Mouse (Mus musculus): ENCODE measurements around the gene Tle6. TPM values are rescaled to one million over a fixed set of nuclear protein-coding genes. Genes with fewer than 3 reads are reported as not detected.
A peak's percentile ranks its signal among the peaks of the same experiment; 100 is the strongest.
"Not testable (repeated sequence)": the region's sequence is repeated elsewhere in the genome, so short reads cannot be mapped to it uniquely, and the experiment has no call there.

The Tle6 gene
- polyA plus RNA-seq, 1 experiment from 2014 or later, result 23.9 TPM

DNA sequence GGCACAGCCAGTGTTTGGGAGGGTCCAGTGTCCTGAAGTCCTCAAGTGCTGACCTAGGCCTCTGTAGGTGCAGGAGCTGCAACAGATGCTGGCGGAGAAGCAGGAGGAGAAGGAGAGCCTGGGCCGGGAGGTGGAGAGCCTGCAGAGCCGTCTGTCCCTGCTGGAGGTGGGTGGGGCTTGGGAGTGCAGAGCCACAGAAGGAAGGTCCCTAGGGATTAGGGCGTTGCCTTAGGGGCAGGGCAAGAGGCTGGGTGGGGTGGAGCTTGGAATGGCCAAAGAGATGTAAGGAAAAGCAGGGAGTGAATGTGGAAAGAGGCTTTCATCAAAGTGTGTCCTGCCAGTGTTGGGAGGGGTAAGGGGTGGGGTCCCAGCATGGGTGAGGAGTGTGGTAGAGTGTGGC lies 40.0 kb upstream of the Tle6 start:
- H3K9ac ChIP-seq; H3K27me3 ChIP-seq; ATAC-seq (replicated peaks; ENCODE audit: insufficient number of reproducible peaks, insufficient read depth, low FRiP score, low read depth); H3K36me3 ChIP-seq; H3K4me2 ChIP-seq; H3K27ac ChIP-seq; H3K9me3 ChIP-seq (replicated peaks); H3K4me3 ChIP-seq: not testable (repeated sequence)
- peaks cover 32% of the 10 kb centered on the region for H3K4me1 ChIP-seq (replicated peaks)
- 27% methylated on average over 4 of the region's 4 CpGs for WGBS

DNA sequence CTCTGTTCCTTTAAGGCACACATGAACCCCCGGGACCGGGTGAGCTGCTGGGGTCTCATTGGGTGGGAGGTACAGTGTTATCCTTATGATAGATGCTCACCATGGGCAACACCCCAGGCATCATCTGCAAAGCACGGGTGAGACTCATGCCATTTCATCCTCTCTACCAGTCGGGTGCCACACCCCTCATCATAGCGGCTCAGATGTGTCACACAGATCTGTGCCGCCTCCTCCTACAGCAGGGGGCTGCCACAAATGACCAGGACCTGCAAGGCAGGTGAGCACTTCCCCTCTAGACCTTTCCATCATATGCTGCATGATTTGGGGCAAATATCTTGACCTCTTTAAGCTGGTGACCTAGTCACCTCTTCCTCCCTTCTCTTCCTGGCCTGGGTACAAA lies 37.2 kb upstream of the Tle6 start:
- H3K36me3 ChIP-seq, result no peaks in the 10 kb centered on the region
- 73% methylated on average over 6 of the region's 6 CpGs for WGBS

GRCm38 (mm10) chr10:81636338-81636737 lies 35.5 kb upstream of the Tle6 start:
- H3K36me3 ChIP-seq, result no peaks in the 10 kb centered on the region
- no peak overlapping the region for H3K27ac ChIP-seq
- ATAC-seq (replicated peaks; ENCODE audit: insufficient number of reproducible peaks, insufficient read depth, low FRiP score, low read depth), result no peak
- H3K27me3 ChIP-seq, result no peaks in the 10 kb centered on the region
- H3K4me2 ChIP-seq, result no peak overlapping the region
- WGBS, result 15% methylated on average over 8 of the region's 8 CpGs
- H3K4me1 ChIP-seq (replicated peaks), result peaks cover 22% of the 10 kb centered on the region
- no peak overlapping the region for H3K4me3 ChIP-seq
- H3K9ac ChIP-seq, result no peak overlapping the region
- H3K9me3 ChIP-seq (replicated peaks), result no peaks in the 10 kb centered on the region

More for the DNA sequence above, 37.2 kb upstream of the Tle6 start:
- Histone ChIP-seq H3K4me1 (replicated peaks) (peaks cover 38% of the 10 kb centered on the region), H3K9ac (no peak overlapping the region), H3K4me3 (no peak overlapping the region), H3K27ac (no peak overlapping the region), H3K9me3 (replicated peaks) (no peaks in the 10 kb centered on the region), H3K27me3 (no peaks in the 10 kb centered on the region), H3K4me2 (no peak overlapping the region)
- ATAC-seq (replicated peaks; ENCODE audit: insufficient number of reproducible peaks, insufficient read depth, low FRiP score, low read depth), result no peak

GRCm38 (mm10) chr10:81633253-81634099 lies 32.6 kb upstream of the Tle6 start:
- peaks cover 14% of the 10 kb centered on the region for H3K4me1 ChIP-seq (replicated peaks)
- WGBS, result 3% methylated on average over 37 of the region's 37 CpGs
- no peaks in the 10 kb centered on the region for H3K9me3 ChIP-seq (replicated peaks)
- H3K9ac ChIP-seq, result peak overlapping the region; percentile 61
- ATAC-seq (replicated peaks; ENCODE audit: insufficient number of reproducible peaks, insufficient read depth, low FRiP score, low read depth), result peak; percentile 88
- H3K27ac ChIP-seq, result peak overlapping the region; percentile 69
- H3K36me3 ChIP-seq, result no peaks in the 10 kb centered on the region
- H3K4me3 ChIP-seq, result peak overlapping the region; percentile 59
- H3K4me2 ChIP-seq, result peak overlapping the region; percentile 85
- no peaks in the 10 kb centered on the region for H3K27me3 ChIP-seq

DNA sequence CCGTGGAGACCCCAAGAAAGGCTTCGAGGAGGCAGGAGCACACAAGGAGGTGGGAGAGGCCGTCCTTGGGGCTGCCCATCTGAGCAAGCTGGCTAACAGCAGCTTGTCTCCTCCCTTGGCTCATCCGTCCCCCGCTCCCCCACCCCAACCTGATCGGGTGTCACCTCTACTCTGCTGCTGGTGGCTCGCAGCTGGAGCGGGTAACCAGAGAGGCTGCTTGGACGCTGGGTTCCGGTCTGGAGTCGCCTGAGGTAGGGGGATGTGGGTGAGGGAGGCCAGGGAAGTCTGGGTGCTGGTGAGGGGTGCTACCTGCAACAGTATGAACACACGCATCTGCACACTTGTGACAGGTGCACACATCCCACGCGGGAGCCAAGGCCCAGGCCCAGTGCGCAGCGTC lies 27.5 kb upstream of the Tle6 start, which contains the start of gene Ankrd24:
Gene Ankrd24 (plus strand): TSS at position 151 of the 400 bp plus-strand sequence.
- peak within 1 kb of the TSS; percentile 89 for H3K4me2 ChIP-seq
- no peak for ATAC-seq (replicated peaks; ENCODE audit: insufficient number of reproducible peaks, insufficient read depth, low FRiP score, low read depth)
- H3K27ac ChIP-seq, result peak within 1 kb of the TSS; percentile 83
- H3K9ac ChIP-seq, result peak within 1 kb of the TSS; percentile 81
- H3K27me3 ChIP-seq, result no peaks in the 10 kb centered on the region
- H3K4me1 ChIP-seq (replicated peaks), result peaks cover 18% of the 10 kb centered on the region
- H3K4me3 ChIP-seq, result peak within 1 kb of the TSS; percentile 87
- no peaks in the 10 kb centered on the region for H3K9me3 ChIP-seq (replicated peaks)
- peaks cover 18% of the 10 kb centered on the region for H3K36me3 ChIP-seq
- 71% methylated on average over 16 of the region's 16 CpGs for WGBS

GRCm38 (mm10) chr10:81627836-81628220 lies 27.0 kb upstream of the Tle6 start:
- Histone ChIP-seq H3K4me3 (peak overlapping the region; percentile 87), H3K27me3 (no peaks in the 10 kb centered on the region), H3K4me1 (replicated peaks) (peaks cover 15% of the 10 kb centered on the region), H3K36me3 (peaks cover 18% of the 10 kb centered on the region), H3K4me2 (peak overlapping the region; percentile 89), H3K9me3 (replicated peaks) (no peaks in the 10 kb centered on the region), H3K27ac (peak overlapping the region; percentile 83), H3K9ac (peak overlapping the region; percentile 81)
- ATAC-seq (replicated peaks; ENCODE audit: insufficient number of reproducible peaks, insufficient read depth, low FRiP score, low read depth), result no peak
- 51% methylated on average over 7 of the region's 7 CpGs for WGBS

- H3K27me3 ChIP-seq, result no peaks in the 10 kb centered on the region
- H3K4me2 ChIP-seq, result peak within 1 kb of the TSS; percentile 89
- peak; percentile 91 for ATAC-seq (replicated peaks; ENCODE audit: insufficient number of reproducible peaks, insufficient read depth, low FRiP score, low read depth)
- 5% methylated on average over 40 of the region's 40 CpGs for WGBS
- peak within 1 kb of the TSS; percentile 81 for H3K9ac ChIP-seq
- H3K4me1 ChIP-seq (replicated peaks), result peaks cover 15% of the 10 kb centered on the region
- H3K36me3 ChIP-seq, result peaks cover 23% of the 10 kb centered on the region
- H3K9me3 ChIP-seq (replicated peaks), result no peaks in the 10 kb centered on the region
- H3K4me3 ChIP-seq, result peak within 1 kb of the TSS; percentile 87
- H3K27ac ChIP-seq, result peak within 1 kb of the TSS; percentile 83
Observed at GRCm38 (mm10) chr10:81626994-81627835, 26.3 kb upstream of the Tle6 start, which contains the start of gene Sirt6. Gene Sirt6 (minus strand): TSS chr10:81627797.

GRCm38 (mm10) chr10:81626101-81626993 lies 25.5 kb upstream of the Tle6 start:
- peak overlapping the region; percentile 83 for H3K27ac ChIP-seq
- H3K27me3 ChIP-seq, result no peaks in the 10 kb centered on the region
- peak overlapping the region; percentile 87 for H3K4me3 ChIP-seq
- peak overlapping the region; percentile 81 for H3K9ac ChIP-seq
- 87% methylated on average over 22 of the region's 22 CpGs for WGBS
- H3K36me3 ChIP-seq, result peaks cover 24% of the 10 kb centered on the region
- no peak for ATAC-seq (replicated peaks; ENCODE audit: insufficient number of reproducible peaks, insufficient read depth, low FRiP score, low read depth)
- no peaks in the 10 kb centered on the region for H3K9me3 ChIP-seq (replicated peaks)
- H3K4me2 ChIP-seq, result peak overlapping the region; percentile 89
- peaks cover 15% of the 10 kb centered on the region for H3K4me1 ChIP-seq (replicated peaks)

DNA sequence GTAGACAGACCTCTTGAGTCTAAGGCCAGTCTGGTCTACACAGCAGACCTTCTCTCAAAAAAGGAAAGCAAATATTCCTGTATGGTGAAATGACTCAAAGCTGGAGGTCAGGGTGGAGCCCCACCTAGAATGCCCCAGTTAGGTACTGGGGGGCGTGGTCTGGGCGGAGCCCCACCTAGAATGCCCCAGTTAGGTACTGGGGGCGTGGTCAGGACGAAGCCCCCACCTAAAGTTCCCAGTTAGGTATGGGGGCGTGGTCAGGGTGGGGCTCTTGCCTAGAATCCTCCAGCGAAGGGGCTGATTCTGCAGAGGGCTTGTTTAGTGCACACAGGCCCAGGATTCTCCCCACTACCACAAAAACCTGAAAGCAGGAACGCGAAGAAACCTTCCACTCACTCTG lies 22.6 kb upstream of the Tle6 start:
- Histone ChIP-seq H3K4me3 (no peak overlapping the region), H3K27me3 (no peaks in the 10 kb centered on the region), H3K9me3 (replicated peaks) (no peaks in the 10 kb centered on the region), H3K36me3 (peaks cover 24% of the 10 kb centered on the region), H3K9ac (no peak overlapping the region), H3K27ac (no peak overlapping the region), H3K4me2 (no peak overlapping the region), H3K4me1 (replicated peaks) (peaks cover 15% of the 10 kb centered on the region)
- no peak for ATAC-seq (replicated peaks; ENCODE audit: insufficient number of reproducible peaks, insufficient read depth, low FRiP score, low read depth)
- WGBS, result 63% methylated on average over 8 of the region's 8 CpGs

DNA sequence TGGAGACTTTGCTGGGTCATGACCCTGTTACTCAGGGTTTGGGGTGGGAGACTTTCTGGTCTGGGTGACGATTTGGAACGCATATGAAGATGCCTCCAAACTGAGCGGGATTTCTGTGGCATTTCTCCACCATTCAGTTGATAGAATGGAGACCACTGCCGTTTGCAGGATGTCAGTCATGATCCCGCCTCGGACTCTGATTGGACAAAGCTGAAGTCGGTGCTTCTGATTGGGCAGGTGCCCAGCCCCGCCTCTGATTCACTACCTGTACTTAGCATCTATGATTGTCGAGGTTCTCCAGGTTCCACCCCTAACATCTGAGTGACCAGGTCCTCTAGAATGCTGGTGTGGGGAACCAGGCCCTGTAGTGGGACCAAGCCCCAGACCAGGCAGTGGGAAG lies 19.9 kb upstream of the Tle6 start:
- WGBS, result 56% methylated on average over 9 of the region's 9 CpGs
- H3K9ac ChIP-seq, result no peak overlapping the region
- no peak overlapping the region for H3K27ac ChIP-seq
- H3K27me3 ChIP-seq, result no peaks in the 10 kb centered on the region
- no peaks in the 10 kb centered on the region for H3K9me3 ChIP-seq (replicated peaks)
- no peak for ATAC-seq (replicated peaks; ENCODE audit: insufficient number of reproducible peaks, insufficient read depth, low FRiP score, low read depth)
- H3K36me3 ChIP-seq, result peaks cover 24% of the 10 kb centered on the region
- H3K4me2 ChIP-seq, result no peak overlapping the region
- no peaks in the 10 kb centered on the region for H3K4me1 ChIP-seq (replicated peaks)
- no peak overlapping the region for H3K4me3 ChIP-seq

Measured in heart, embryonic 15.5 days (tissue).